Mouse (Mus musculus): ENCODE results near the gene Cnot10. TPM values are rescaled to one million over a fixed set of nuclear protein-coding genes. Genes with fewer than 3 reads are reported as not detected.

Gene Cnot10
- total and polyA plus RNA-seq, 3 experiments, result 49.4 to 67.8 (median 58.3) TPM

DNA sequence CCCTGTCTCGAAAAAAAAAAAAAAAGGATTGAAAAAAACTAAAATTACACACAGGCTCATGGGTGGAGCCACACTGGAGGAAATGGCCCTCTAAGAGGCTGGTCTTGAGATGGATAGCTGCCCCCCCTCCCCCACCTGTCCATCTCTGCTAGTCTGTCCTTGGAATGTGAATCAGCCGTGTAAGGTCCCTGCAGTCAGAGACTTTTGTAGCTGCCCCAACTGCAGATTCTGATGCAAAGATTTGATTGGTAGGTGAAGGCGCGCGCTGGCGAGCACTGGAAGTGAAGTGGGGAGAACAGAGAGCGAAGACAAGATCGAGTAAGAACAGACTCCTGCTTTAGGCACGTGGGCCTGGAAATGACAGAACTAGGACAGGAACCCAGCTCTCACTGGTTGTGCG is 26.9 kb upstream of the Cnot10 start:
- Histone ChIP-seq H3K27ac (ENCODE audit: insufficient read depth, low read depth) (no peak overlapping the region), H3K36me3 (replicated peaks in 1 of 2; ENCODE audit: control insufficient read depth in 1 of 2, insufficient read depth in 1 of 2, low read length in 1 of 2) (no peaks in the 10 kb centered on the region), H3K9me3 (replicated peaks; ENCODE audit: low read length) (peaks cover 3% of the 10 kb centered on the region), H3K9ac (ENCODE audit: insufficient read depth, low read depth) (no peak overlapping the region), H3K4me2 (ENCODE audit: insufficient read depth, low read depth, poor library complexity, severe bottlenecking) (no peak overlapping the region), H3K79me2 (replicated peaks; ENCODE audit: control insufficient read depth, extremely low read depth, insufficient read depth, poor library complexity, severe bottlenecking) (no peaks in the 10 kb centered on the region), H3K27me3 (replicated peaks) (no peaks in the 10 kb centered on the region), H3K4me3 (replicated peaks in 1 of 3; ENCODE audit: low read depth in 2 of 3, low read length in 2 of 3, poor library complexity in 1 of 3) (no peak overlapping the region), H3K4me1 (ENCODE audit: control insufficient read depth in 1 of 2, insufficient read depth in 2 of 2) (peaks cover 2 to 13% of the 10 kb centered on the region in 2 experiments; a peak in 2 of 4 replicates)
- no peak for DNase-seq (ENCODE audit: extremely low read depth)
- in situ Hi-C loops (cut with MboI; ENCODE audit: low pct_ligation_motif_present, low pct_unique_long_range_greater_than_20kb, low sequenced_read_pairs) (no loop called here), dilution Hi-C loops (cut with MboI; ENCODE audit: extremely low pct_ligation_motif_present, extremely low pct_unique_long_range_greater_than_20kb, low sequenced_read_pairs) (no loop called here)
- TF ChIP-seq SMC3 (IDR thresholded peaks at IDR 0.05; ENCODE audit: low read depth, low read length) (no peak), PAX5 (IDR thresholded peaks at IDR 0.05; ENCODE audit: low read length) (no peak), MXI1 (IDR thresholded peaks at IDR 0.05; ENCODE audit: low read depth, low read length) (no peak), MAX (IDR thresholded peaks at IDR 0.05; ENCODE audit: low read length) (no peak), EP300 (IDR thresholded peaks at IDR 0.05; ENCODE audit: low read length) (no peak), CTCF (conservative IDR thresholded peaks at IDR 0.05 in 1 of 2, IDR thresholded peaks at IDR 0.05 in 1 of 2; ENCODE audit: low read depth in 2 of 2, low read length in 2 of 2) (no peak)

DNA sequence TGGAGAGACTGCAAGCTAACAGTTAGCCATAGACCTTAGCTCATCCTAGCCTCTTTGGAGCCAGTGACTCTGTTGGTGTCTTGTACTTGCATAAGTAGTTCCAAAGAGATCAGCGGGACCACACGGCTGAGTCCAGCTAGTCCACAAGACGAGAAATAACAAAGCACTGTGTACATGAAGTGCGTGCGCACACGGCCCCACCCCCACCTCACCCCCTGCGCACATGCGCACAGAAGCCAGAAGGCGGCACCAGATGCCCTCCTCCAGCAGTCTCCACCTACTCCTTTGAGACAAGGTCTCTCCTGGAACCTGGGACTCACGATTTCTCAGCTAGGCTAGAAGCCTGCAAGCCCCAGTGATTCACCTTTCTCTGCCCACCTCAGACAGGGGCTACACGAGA is 23.8 kb upstream of the Cnot10 start:
- TF ChIP-seq NRF1 (IDR thresholded peaks at IDR 0.05; ENCODE audit: low read depth, low read length) (peak; percentile 29; the same call in 1 of the 2 replicates), KAT2A (IDR thresholded peaks at IDR 0.05; ENCODE audit: insufficient replicate concordance, low read length) (no peak)
- Histone ChIP-seq H3K79me2 (replicated peaks; ENCODE audit: control insufficient read depth, extremely low read depth, insufficient read depth, poor library complexity, severe bottlenecking) (no peaks in the 10 kb centered on the region), H3K27me3 (replicated peaks) (no peaks in the 10 kb centered on the region), H3K4me2 (ENCODE audit: insufficient read depth, low read depth, poor library complexity, severe bottlenecking) (no peak overlapping the region), H3K9ac (ENCODE audit: insufficient read depth, low read depth) (no peak overlapping the region), H3K9me3 (replicated peaks; ENCODE audit: low read length) (no peaks in the 10 kb centered on the region), H3K4me3 (replicated peaks in 1 of 3; ENCODE audit: low read depth in 2 of 3, low read length in 2 of 3, poor library complexity in 1 of 3) (no peak overlapping the region), H3K4me1 (ENCODE audit: control insufficient read depth in 1 of 2, insufficient read depth in 2 of 2) (peaks cover 0 to 10% of the 10 kb centered on the region in 2 experiments; a peak in 2 of 4 replicates), H3K27ac (ENCODE audit: insufficient read depth, low read depth) (no peak overlapping the region), H3K36me3 (replicated peaks in 1 of 2; ENCODE audit: control insufficient read depth in 1 of 2, insufficient read depth in 1 of 2, low read length in 1 of 2) (no peaks in the 10 kb centered on the region)
- in situ Hi-C loops (cut with MboI; ENCODE audit: low pct_ligation_motif_present, low pct_unique_long_range_greater_than_20kb, low sequenced_read_pairs), result no loop called here
- no peak for DNase-seq (ENCODE audit: extremely low read depth)
- dilution Hi-C loops (cut with MboI; ENCODE audit: extremely low pct_ligation_motif_present, extremely low pct_unique_long_range_greater_than_20kb, low sequenced_read_pairs), result no loop called here

DNA sequence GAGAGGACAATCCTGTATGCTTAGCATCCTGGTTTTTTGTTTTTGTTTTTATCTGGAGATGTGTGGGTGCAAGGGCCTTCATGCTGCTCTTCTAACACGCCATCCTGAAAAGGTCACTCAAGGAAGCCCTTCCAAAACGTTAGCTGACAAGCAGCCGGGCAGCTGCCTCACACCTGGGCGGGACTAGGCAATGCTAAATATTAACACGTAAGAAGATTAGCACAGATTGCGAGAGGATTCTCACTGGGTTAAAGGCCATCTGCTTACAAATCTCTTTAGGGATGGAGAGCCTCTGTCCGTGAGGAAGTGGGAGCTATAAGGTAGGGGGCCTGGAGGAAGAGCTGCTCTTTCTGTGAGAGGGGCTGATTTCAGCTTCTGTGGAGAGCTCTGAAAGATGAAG is 22.0 kb upstream of the Cnot10 start:
- Histone ChIP-seq H3K27me3 (replicated peaks) (no peaks in the 10 kb centered on the region), H3K79me2 (replicated peaks; ENCODE audit: control insufficient read depth, extremely low read depth, insufficient read depth, poor library complexity, severe bottlenecking) (no peaks in the 10 kb centered on the region), H3K4me2 (ENCODE audit: insufficient read depth, low read depth, poor library complexity, severe bottlenecking) (no peak overlapping the region), H3K4me3 (replicated peaks in 1 of 3; ENCODE audit: low read depth in 2 of 3, low read length in 2 of 3, poor library complexity in 1 of 3) (no peak overlapping the region), H3K9ac (ENCODE audit: insufficient read depth, low read depth) (no peak overlapping the region), H3K4me1 (ENCODE audit: control insufficient read depth in 1 of 2, insufficient read depth in 2 of 2) (no peaks in the 10 kb centered on the region), H3K27ac (ENCODE audit: insufficient read depth, low read depth) (no peak overlapping the region), H3K9me3 (replicated peaks; ENCODE audit: low read length) (no peaks in the 10 kb centered on the region), H3K36me3 (replicated peaks in 1 of 2; ENCODE audit: control insufficient read depth in 1 of 2, insufficient read depth in 1 of 2, low read length in 1 of 2) (no peaks in the 10 kb centered on the region)
- in situ Hi-C loops (cut with MboI; ENCODE audit: low pct_ligation_motif_present, low pct_unique_long_range_greater_than_20kb, low sequenced_read_pairs) (no loop called here), dilution Hi-C loops (cut with MboI; ENCODE audit: extremely low pct_ligation_motif_present, extremely low pct_unique_long_range_greater_than_20kb, low sequenced_read_pairs) (no loop called here)
- TF ChIP-seq TCF12 (IDR thresholded peaks at IDR 0.05; ENCODE audit: low read depth, low read length), result no peak
- TF ChIP-seq PAX5 (IDR thresholded peaks at IDR 0.05; ENCODE audit: low read length), result no peak
- no peak for TF ChIP-seq RCOR1 (conservative IDR thresholded peaks at IDR 0.05; ENCODE audit: low read depth, low read length)
- no peak for TF ChIP-seq MYC (IDR thresholded peaks at IDR 0.05; ENCODE audit: low read depth, low read length)
- no peak for TF ChIP-seq JUN (IDR thresholded peaks at IDR 0.05; ENCODE audit: insufficient read depth, low read depth, low read length)
- no peak for TF ChIP-seq ETS1 (conservative IDR thresholded peaks at IDR 0.05; ENCODE audit: low read depth, low read length)
- no peak for TF ChIP-seq ELF1 (IDR thresholded peaks at IDR 0.05; ENCODE audit: low read depth, low read length)
- TF ChIP-seq UBTF (IDR thresholded peaks at IDR 0.05; ENCODE audit: low read depth, low read length), result no peak
- TF ChIP-seq NRF1 (IDR thresholded peaks at IDR 0.05; ENCODE audit: low read depth, low read length), result no peak
- TF ChIP-seq POLR2AphosphoS2 (IDR thresholded peaks at IDR 0.05; ENCODE audit: low read depth, low read length), result no peak
- no peak for TF ChIP-seq SMC3 (IDR thresholded peaks at IDR 0.05; ENCODE audit: low read depth, low read length)
- TF ChIP-seq HCFC1 (IDR thresholded peaks at IDR 0.05; ENCODE audit: low read depth, low read length), result no peak
- TF ChIP-seq MXI1 (IDR thresholded peaks at IDR 0.05; ENCODE audit: low read depth, low read length), result no peak
- TF ChIP-seq RAD21 (IDR thresholded peaks at IDR 0.05; ENCODE audit: low read depth, low read length), result no peak
- TF ChIP-seq MEF2A (IDR thresholded peaks at IDR 0.05; ENCODE audit: borderline replicate concordance, low read depth, low read length), result no peak
- TF ChIP-seq USF1 (IDR thresholded peaks at IDR 0.05; ENCODE audit: low read depth, low read length), result no peak
- no peak for TF ChIP-seq MAX (IDR thresholded peaks at IDR 0.05; ENCODE audit: low read length)
- DNase-seq (ENCODE audit: extremely low read depth), result no peak

All from CH12.LX (cell line).